Mouse (Mus musculus) embryonic fibroblast, embryonic 13.5 days (primary cell): ENCODE measurements around the gene Pdgfa.

ENCODE experiments used
- CTCF ChIP-seq: IDR thresholded peaks from 2 replicates; pipeline ENCODE4 v1.5.1; 2011; ENCODE audit warnings: mild to moderate bottlenecking, control low read depth, low read length, moderate library complexity, borderline replicate concordance; ENCODE audit not compliant: insufficient read depth
- POLR2A ChIP-seq: IDR thresholded peaks from 2 replicates; pipeline ENCODE4 v1.6.1; 2011; ENCODE audit warnings: low read depth, mild to moderate bottlenecking, control low read depth, low read length, moderate library complexity

GRCm38 (mm10) chr5:139010649-139011048, 13.5 kb upstream of the Pdgfa start:
- TF ChIP-seq CTCF (no peak), POLR2A (no peak)
